8 mouse cellular contexts compared by ENCODE assay signal in the genomic region with DNA sequence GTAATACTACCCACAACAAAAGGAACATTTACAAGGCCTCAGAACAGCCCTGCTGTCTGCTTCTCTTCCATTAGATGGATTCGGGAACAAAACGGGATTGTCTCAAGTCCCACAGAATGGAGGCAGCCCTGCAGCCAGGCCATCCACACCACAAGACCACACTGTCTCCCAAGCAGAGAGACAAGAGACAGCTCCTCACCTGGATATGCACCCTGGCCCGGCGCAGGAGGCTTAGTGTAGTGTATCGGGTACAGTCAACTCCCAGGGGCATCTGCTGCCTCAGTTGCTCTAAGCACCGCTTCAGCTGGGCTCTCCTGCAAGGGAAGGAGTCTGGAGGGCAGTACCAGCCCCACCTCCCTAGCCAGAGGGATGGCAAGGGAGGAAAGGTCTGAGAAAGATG. TPM values are rescaled to one million over a fixed set of nuclear protein-coding genes. Genes with fewer than 3 reads are reported as not detected.
DNase-seq lines count a peak whose midpoint lies in the region; ATAC-seq and TF ChIP-seq lines count a peak whose summit lies in the region.

No protein-coding gene starts in this region.

- peaks cover 23% of the 10 kb centered on the region for H3K36me3 ChIP-seq in thymus, adult 2 months (ENCODE audit: control insufficient read depth, insufficient read depth, low read length)
- H3K36me3 ChIP-seq in liver, embryonic 13.5 days = peaks cover 43% of the 10 kb centered on the region

- WGBS in thymus, adult 2 months = 93% methylated on average over 6 of the region's 6 CpGs
- 77% methylated on average over 6 of the region's 6 CpGs for WGBS in liver, embryonic 13.5 days (ENCODE audit: insufficient replicate concordance)

- H3K4me2 ChIP-seq in liver, embryonic 13.5 days = peak overlapping the region; percentile 93

- H3K4me1 ChIP-seq in thymus, adult 2 months (replicated peaks; ENCODE audit: control insufficient read depth, insufficient read depth, low read length) = peaks cover 33% of the 10 kb centered on the region
- H3K4me1 ChIP-seq in liver, embryonic 13.5 days (replicated peaks) = peaks cover 70% of the 10 kb centered on the region

- ATAC-seq in liver, embryonic 13.5 days (ENCODE audit: low read depth) = no peak

- TF ChIP-seq POLR2A in thymus, adult 2 months (IDR thresholded peaks at IDR 0.05; ENCODE audit: control insufficient read depth, extremely low read depth, insufficient read depth, low read length, poor library complexity) = no peak

- H3K9ac ChIP-seq in liver, embryonic 13.5 days = peak overlapping the region; percentile 92

- peak; percentile 25 for DNase-seq in cerebellum, adult 9-10 months
- DNase-seq in cerebellum, adult 11 months = no peak
- no peak for DNase-seq in thymus, adult 2 months
- DNase-seq in thymus, postnatal 4 days = no peak
- no peak for DNase-seq in liver, embryonic 13.5 days
- DNase-seq in urinary bladder, postnatal 10 days (ENCODE audit: low spot score) = no peak
- DNase-seq in adrenal gland, adult (ENCODE audit: inconsistent age in 2 of 2, low spot score in 1 of 2) = no peak
- no peak for DNase-seq in left cerebral cortex, adult 11 months (ENCODE audit: low spot score)

- no peaks in the 10 kb centered on the region for H3K27me3 ChIP-seq in thymus, adult 2 months (ENCODE audit: control insufficient read depth, insufficient read depth, low read length)
- no peaks in the 10 kb centered on the region for H3K27me3 ChIP-seq in liver, embryonic 13.5 days

- H3K9me3 ChIP-seq in liver, embryonic 13.5 days (replicated peaks) = no peaks in the 10 kb centered on the region

- TF ChIP-seq CTCF in thymus, adult 2 months (IDR thresholded peaks at IDR 0.05; ENCODE audit: borderline replicate concordance, control insufficient read depth, extremely low read depth, insufficient read depth, low read length, poor library complexity) = no peak

- no peak overlapping the region for H3K27ac ChIP-seq in thymus, adult 2 months (ENCODE audit: control insufficient read depth, insufficient read depth, low read length)
- peak overlapping the region; percentile 95 for H3K27ac ChIP-seq in liver, embryonic 13.5 days

- H3K4me3 ChIP-seq in thymus, adult 2 months (ENCODE audit: control insufficient read depth, insufficient read depth, low read length) = peak overlapping the region; percentile 57
- H3K4me3 ChIP-seq in liver, embryonic 13.5 days (replicated peaks) = peak overlapping the region; percentile 95

RNA-seq across cellular contexts. Expression of a gene that starts 1.5 kb away (rescaled TPM):
- 122 and 153 TPM in 2 replicates for polyA plus RNA-seq in thymus, adult 2 months (2012; rRNA removed)
- 22.0 and 23.0 TPM in 2 replicates for polyA plus RNA-seq in liver, embryonic 13.5 days (2015; fragmentation: Nextera tagmentation; extraction: Ambion mirVana)

RNA-seq across cellular contexts. Expression of a gene that starts 6.4 kb away (rescaled TPM):
- 112 and 119 TPM in 2 replicates for polyA plus RNA-seq in thymus, adult 2 months (2012; rRNA removed)
- polyA plus RNA-seq in liver, embryonic 13.5 days (2015; fragmentation: Nextera tagmentation; extraction: Ambion mirVana) = 38.0 and 45.0 TPM in 2 replicates

RNA-seq across cellular contexts. Expression of a gene that starts 7.9 kb away (rescaled TPM):
- polyA plus RNA-seq in thymus, adult 2 months (2012; rRNA removed) = 493 and 534 TPM in 2 replicates
- 234 and 240 TPM in 2 replicates for polyA plus RNA-seq in liver, embryonic 13.5 days (2015; fragmentation: Nextera tagmentation; extraction: Ambion mirVana)

RNA-seq across cellular contexts. Expression of a gene that starts 34.4 kb away (rescaled TPM):
- 134 and 139 TPM in 2 replicates for polyA plus RNA-seq in thymus, adult 2 months (2012; rRNA removed)
- 59.1 and 65.6 TPM in 2 replicates for polyA plus RNA-seq in liver, embryonic 13.5 days (2015; fragmentation: Nextera tagmentation; extraction: Ambion mirVana)

RNA-seq across cellular contexts. Expression of a gene that starts 41.4 kb away (rescaled TPM):
- 179 and 220 TPM in 2 replicates for polyA plus RNA-seq in thymus, adult 2 months (2012; rRNA removed)
- 1.4 and 1.8 TPM in 2 replicates for polyA plus RNA-seq in liver, embryonic 13.5 days (2015; fragmentation: Nextera tagmentation; extraction: Ambion mirVana)
